Mouse (Mus musculus): Measurements from ENCODE around the gene Bmpr2.

DNA sequence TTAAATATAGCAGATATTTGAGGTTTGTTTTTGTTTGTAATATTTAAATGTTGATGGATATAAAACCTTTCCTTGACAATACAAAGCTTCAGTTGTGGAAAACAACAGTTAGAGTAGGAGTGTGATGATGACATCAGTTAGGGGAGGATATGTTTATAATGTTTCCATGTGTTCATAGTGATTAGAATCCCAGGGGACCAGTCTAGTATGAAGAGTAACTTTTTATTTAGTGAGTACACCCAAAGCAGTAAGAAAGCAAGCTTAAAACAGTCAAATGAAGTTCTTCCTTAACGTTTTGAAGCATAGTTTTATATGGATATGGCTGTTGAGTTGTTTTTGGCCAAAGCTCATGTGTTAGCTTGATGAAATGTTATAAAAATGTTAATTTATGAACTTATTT is 17.9 kb downstream of the Bmpr2 start:
- TF ChIP-seq POLR2A (IDR thresholded peaks at IDR 0.05; ENCODE audit: low read depth, low read length) (no peak), CTCF (IDR thresholded peaks at IDR 0.05; ENCODE audit: extremely low read depth, insufficient read depth, insufficient read length, insufficient replicate concordance) (no peak)

Data from spleen, adult 2 months (tissue).